Mouse (Mus musculus) erythroblast, embryonic 14.5 days (primary cell): ENCODE measurements around the gene Tomm70a.

Source experiments
- GATA1 ChIP-seq: IDR thresholded peaks from 2 replicates; pipeline ENCODE4 v1.6.1; 2012; ENCODE audit warnings: low read length, inconsistent platforms, mixed read lengths
- TAL1 ChIP-seq: IDR thresholded peaks from 3 replicates; pipeline ENCODE4 v1.6.1; 2012; ENCODE audit warnings: low read length, inconsistent platforms, mixed read lengths

DNA sequence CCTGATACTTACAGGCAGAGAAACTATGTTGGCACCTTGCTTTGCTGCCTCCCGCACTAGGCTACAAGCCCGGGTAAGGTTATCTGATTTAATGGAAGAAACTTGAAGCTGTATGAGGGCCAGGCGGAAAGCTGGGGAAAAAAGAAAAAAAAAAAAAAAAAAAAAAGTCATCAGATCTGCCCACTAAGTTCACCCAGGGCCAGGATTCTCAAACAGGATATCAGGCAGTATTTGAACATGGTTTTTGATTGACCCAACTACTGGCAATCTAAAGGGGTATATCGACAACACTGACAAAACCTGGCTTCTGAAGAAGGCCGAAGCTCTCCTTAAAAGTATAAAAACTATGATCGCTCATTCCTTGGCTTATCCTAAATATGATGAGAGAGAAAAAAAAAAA is 44.6 kb downstream of the Tomm70a start:
- TF ChIP-seq GATA1 (no peak), TAL1 (no peak)
